Mouse (Mus musculus): ENCODE measurements around the gene Il2ra.
"Not testable (repeated sequence)": the region's sequence is repeated elsewhere in the genome, so short reads cannot be mapped to it uniquely, and the experiment has no call there.

The Il2ra gene

GRCm38 (mm10) chr2:11699905-11700304, 57.3 kb downstream of the Il2ra start:
- DNase-seq (ENCODE audit: inconsistent ontology term): no peak

DNA sequence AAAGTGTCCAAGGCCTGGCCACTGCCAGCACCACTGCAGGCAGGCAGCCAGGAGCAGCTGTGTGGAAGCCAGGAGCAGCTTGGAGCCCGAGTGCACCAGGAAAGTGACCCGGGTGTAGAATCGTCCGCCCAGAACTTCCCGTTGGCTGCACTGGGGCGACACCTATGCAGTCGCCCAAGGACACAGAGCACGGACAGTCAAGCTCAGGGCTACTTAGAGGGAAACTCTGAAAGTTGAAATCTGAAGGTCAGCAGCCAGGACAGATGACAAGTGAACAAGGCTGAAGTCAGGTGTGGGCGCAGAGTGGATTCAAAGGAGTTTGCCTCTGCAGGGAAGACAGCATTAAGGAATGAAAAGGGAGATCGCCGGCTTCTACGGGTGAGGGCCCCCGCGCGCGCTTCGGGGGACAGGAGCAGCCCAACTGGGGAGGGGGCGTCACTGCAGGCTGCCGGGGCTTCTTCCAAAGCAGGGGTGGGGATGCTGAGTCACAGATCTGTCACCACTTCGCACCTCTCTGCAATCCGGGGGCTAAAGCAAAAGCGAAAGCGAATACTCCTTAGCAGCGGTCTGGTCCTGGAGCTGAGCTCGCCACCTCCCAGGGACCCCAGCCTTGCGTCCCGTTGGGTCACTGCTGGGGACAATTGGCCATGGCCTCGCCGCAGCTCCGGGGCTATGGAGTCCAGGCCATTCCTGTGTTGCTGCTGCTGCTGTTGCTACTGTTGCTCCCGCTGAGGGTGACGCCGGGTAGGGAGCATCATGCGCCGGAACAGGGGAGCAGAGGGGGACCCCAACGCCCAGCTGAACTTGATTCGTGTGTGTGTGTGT, 62.8 kb downstream of the Il2ra start, which contains the start of gene Il15ra:
TSS of gene Il15ra (plus strand) at position 90 of the 825 bp plus-strand sequence.
- DNase-seq (ENCODE audit: inconsistent ontology term): peak; percentile 75

- no peak for DNase-seq (ENCODE audit: inconsistent ontology term)
Observed at GRCm38 (mm10) chr2:11706030-11706745, 63.6 kb downstream of the Il2ra start.

- peak; percentile 39 for DNase-seq (ENCODE audit: inconsistent ontology term)
Observed at GRCm38 (mm10) chr2:11706746-11707065, 64.1 kb downstream of the Il2ra start.

GRCm38 (mm10) chr2:11708538-11708937, 65.9 kb downstream of the Il2ra start:
- DNase-seq (ENCODE audit: inconsistent ontology term): no peak

DNA sequence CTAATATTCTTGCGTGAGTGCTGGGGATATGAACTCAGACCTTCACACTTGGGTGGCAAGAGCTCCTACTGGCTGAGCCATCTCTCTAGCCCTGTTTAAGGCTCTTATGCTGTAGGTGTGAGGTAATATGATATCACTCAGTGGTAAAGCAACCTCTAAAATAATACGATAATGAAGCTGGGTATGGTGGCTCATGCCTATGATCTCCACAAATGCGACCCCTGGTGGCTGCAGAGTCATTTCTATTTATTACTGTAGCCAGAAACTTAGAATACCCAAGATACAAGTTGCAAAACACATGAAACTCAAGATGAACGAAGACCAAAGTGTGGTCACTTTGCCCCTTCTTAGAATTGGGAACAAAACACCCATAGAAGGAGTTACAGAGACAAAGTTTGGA, 67.5 kb downstream of the Il2ra start:
- not testable (repeated sequence) for DNase-seq (ENCODE audit: inconsistent ontology term)

DNA sequence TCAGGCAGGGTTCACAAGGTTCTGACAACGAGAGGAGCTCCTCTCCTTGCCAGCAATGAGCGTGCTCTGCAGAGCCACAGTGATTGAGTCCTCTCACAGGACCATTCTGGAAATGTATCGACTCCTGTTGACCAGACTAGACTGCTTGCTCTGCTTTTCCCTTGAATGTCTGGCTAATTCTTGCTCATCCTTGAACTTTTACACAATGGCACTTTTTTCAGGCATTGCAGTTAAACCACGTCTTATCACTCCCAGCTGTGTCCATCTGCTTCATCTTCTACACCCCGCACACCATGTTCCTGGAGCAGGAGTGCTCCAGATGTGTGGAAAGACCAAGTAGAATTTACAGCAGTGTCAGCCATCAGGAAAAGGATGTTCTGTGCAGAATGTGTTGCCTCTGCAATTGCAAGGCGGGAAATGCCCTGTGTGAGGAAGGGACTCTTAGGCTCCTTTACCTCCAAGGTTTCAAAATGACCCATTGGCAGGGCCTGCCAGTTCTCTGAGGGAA, 69.9 kb downstream of the Il2ra start:
- no peak for DNase-seq (ENCODE audit: inconsistent ontology term)

- DNase-seq (ENCODE audit: inconsistent ontology term): no peak
Observed at GRCm38 (mm10) chr2:11713021-11713420, 70.4 kb downstream of the Il2ra start.

GRCm38 (mm10) chr2:11714535-11714934, 71.9 kb downstream of the Il2ra start:
- no peak for DNase-seq (ENCODE audit: inconsistent ontology term)

- no peak for DNase-seq (ENCODE audit: inconsistent ontology term)
Observed at GRCm38 (mm10) chr2:11718573-11718972, 76.0 kb downstream of the Il2ra start.

DNA sequence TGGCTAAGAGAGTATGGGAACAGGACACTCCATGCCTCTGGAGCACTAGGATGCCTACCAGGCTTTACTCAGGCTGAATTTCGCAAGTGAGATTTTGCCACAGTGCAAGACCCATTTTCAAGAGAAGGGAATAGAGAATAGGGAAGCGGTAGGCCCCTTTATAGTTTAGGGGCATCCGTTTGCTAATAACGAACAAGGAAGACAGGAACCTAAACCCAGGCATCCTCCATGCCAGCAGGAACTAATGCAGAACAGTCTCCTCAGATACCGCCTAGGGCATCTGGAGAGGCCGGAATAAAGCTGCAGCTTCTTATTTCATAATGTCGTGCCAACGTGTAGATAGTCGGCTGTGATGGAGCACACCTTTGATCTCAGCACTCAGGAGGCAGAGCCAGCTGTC, 80.0 kb downstream of the Il2ra start:
- DNase-seq (ENCODE audit: inconsistent ontology term): no peak

- no peak for DNase-seq (ENCODE audit: inconsistent ontology term)
Observed at GRCm38 (mm10) chr2:11727574-11727973, 85.0 kb downstream of the Il2ra start.

- no peak for DNase-seq (ENCODE audit: inconsistent ontology term)
Observed at GRCm38 (mm10) chr2:11729091-11729490, 86.5 kb downstream of the Il2ra start.

- DNase-seq (ENCODE audit: inconsistent ontology term): no peak
Observed at GRCm38 (mm10) chr2:11732978-11733377, 90.4 kb downstream of the Il2ra start.

- DNase-seq (ENCODE audit: inconsistent ontology term): no peak
Observed at GRCm38 (mm10) chr2:11735853-11736252, 93.2 kb downstream of the Il2ra start.

GRCm38 (mm10) chr2:11738794-11739193, 96.2 kb downstream of the Il2ra start:
- no peak for DNase-seq (ENCODE audit: inconsistent ontology term)

DNA sequence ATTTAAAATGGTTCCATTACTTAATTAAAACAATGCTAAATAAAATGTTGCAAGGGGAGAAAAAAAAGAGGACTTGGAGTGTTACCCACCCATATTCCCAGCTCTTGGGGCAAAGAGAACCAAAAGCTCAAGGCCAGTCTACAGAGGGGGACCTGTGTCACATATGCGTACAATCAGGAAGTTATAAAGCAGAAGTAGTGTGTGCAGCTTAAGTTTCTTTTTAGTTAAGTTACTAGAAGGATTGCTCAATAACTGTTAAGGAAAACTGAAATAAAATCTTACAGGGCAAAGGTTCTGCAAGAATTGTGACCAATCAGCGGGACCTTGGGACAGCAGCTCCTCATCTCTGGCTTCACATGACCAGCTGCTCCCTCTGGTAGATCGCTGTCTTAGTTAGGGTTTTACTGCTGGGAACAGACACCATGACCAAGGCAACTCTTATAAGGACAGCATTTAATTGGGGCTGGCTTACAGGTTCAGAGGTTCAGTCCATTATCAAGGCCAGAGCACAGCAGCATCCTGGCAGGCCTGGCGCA, 97.0 kb downstream of the Il2ra start:
- no peak for DNase-seq (ENCODE audit: inconsistent ontology term)
